Mouse (Mus musculus) bone marrow, adult 2 months (tissue): ENCODE data around the gene Hnf1b. TPM values are rescaled to one million over a fixed set of nuclear protein-coding genes. Genes with fewer than 3 reads are reported as not detected.

Experiments
- H3K27ac ChIP-seq: fragments of 200-500 bp; 2 replicates; pipeline ENCODE4 v1.5.1; 2012; ENCODE audit warnings: low read depth, mild to moderate bottlenecking, control low read depth, inconsistent platforms, low read length; ENCODE audit not compliant: control insufficient read depth, poor library complexity, insufficient read depth
- H3K4me1 ChIP-seq: fragments of 200-500 bp; 2 replicates; pipeline ENCODE4 v1.6.1; 2011; ENCODE audit warnings: low read length; ENCODE audit not compliant: control insufficient read depth, insufficient read depth
- H3K4me3 ChIP-seq: fragments of 200-500 bp; replicated peaks from 2 replicates; pipeline ENCODE3; 2011; ENCODE audit warnings: mild to moderate bottlenecking, low read depth, low read length, control low read depth; ENCODE audit not compliant: control insufficient read depth
- CTCF ChIP-seq: fragments of 200-500 bp; IDR thresholded peaks from 2 replicates; pipeline ENCODE4 v1.5.1; 2011; ENCODE audit warnings: low read length, control low read depth; ENCODE audit not compliant: control insufficient read depth, insufficient read depth
- POLR2A ChIP-seq: fragments of 200-500 bp; IDR thresholded peaks from 2 replicates; pipeline ENCODE4 v1.6.1; 2011; ENCODE audit warnings: low read depth, mild to moderate bottlenecking, control low read depth, low read length, borderline replicate concordance; ENCODE audit not compliant: control insufficient read depth
- WGBS: fragments of 180-500 bp; shearing (Covaris S2); methylation state at CpG from one replicate; pipeline ENCODE4 v1.1.7; 2018; 5-methylcytosine and 5-hydroxymethylcytosine counted together
- polyA plus RNA-seq: library from polyadenylated mRNA; stranded (reverse); fragments of >200 nt; gene quantifications from 2 replicates; pipeline ENCODE4 v1.2.4, GENCODE M21; 2011; ENCODE audit warnings: low replicate concordance; ENCODE audit not compliant: missing spikeins, insufficient read depth, insufficient read length

Hnf1b gene
- polyA plus RNA-seq, 1 experiment, result not detected

- Histone ChIP-seq H3K4me1 (no peaks in the 10 kb centered on the region), H3K27ac (no peak overlapping the region), H3K4me3 (no peak overlapping the region)
- no peak for TF ChIP-seq POLR2A
- TF ChIP-seq CTCF, result no peak
- WGBS, result 65% methylated on average over 9 of the region's 9 CpGs
These were observed 43.5 kb downstream of the Hnf1b start for GRCm38 (mm10) chr11:83893325-83893724.

GRCm38 (mm10) chr11:83896430-83897410, 46.9 kb downstream of the Hnf1b start:
- no peaks in the 10 kb centered on the region for H3K4me1 ChIP-seq
- no peak overlapping the region for H3K4me3 ChIP-seq
- no peak for TF ChIP-seq POLR2A
- TF ChIP-seq CTCF, result no peak
- WGBS, result 77% methylated on average over 16 of the region's 16 CpGs
- H3K27ac ChIP-seq, result no peak overlapping the region

GRCm38 (mm10) chr11:83897569-83897968, 47.7 kb downstream of the Hnf1b start:
- no peak for TF ChIP-seq POLR2A
- TF ChIP-seq CTCF, result no peak
- Histone ChIP-seq H3K27ac (no peak overlapping the region), H3K4me3 (no peak overlapping the region), H3K4me1 (no peaks in the 10 kb centered on the region)
- WGBS, result 61% methylated on average over 7 of the region's 7 CpGs

DNA sequence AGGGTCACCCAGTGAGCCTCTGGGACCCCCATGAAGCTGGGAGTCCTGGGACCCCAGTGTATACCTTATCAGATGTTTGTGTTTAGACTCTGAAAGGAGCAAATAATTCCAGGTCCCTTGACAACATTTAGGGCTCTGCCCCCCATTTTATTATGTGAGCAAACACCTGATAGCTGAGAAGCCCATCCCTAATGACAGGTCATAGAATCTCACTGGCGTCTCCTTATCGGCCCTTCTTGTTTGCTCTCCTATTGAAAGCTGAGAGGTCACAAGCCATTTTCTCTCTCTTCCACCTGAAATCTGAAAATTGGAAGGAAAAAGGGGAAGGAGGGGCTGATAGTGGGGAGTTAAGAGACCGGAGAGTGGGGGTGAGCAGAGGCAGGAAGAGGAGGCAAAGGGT, 52.9 kb downstream of the Hnf1b start:
- 71% methylated on average over 3 of the region's 3 CpGs for WGBS
- Histone ChIP-seq H3K4me1 (no peaks in the 10 kb centered on the region), H3K4me3 (no peak overlapping the region), H3K27ac (no peak overlapping the region)
- no peak for TF ChIP-seq POLR2A
- no peak for TF ChIP-seq CTCF

- Histone ChIP-seq H3K4me1 (no peaks in the 10 kb centered on the region; the same call in 1 of the 2 replicates), H3K4me3 (no peak overlapping the region), H3K27ac (no peak overlapping the region)
- 77% methylated on average over 5 of the region's 5 CpGs for WGBS
- TF ChIP-seq POLR2A, result no peak
- no peak for TF ChIP-seq CTCF
These were observed 55.9 kb downstream of the Hnf1b start for GRCm38 (mm10) chr11:83905756-83906155.

- no peak overlapping the region for H3K27ac ChIP-seq
- H3K4me1 ChIP-seq, result no peaks in the 10 kb centered on the region; the same call in 1 of the 2 replicates
- 62% methylated on average over 7 of the region's 7 CpGs for WGBS
- TF ChIP-seq POLR2A (no peak), CTCF (no peak)
- no peak overlapping the region for H3K4me3 ChIP-seq
These were observed 58.5 kb downstream of the Hnf1b start for GRCm38 (mm10) chr11:83908376-83908775.

DNA sequence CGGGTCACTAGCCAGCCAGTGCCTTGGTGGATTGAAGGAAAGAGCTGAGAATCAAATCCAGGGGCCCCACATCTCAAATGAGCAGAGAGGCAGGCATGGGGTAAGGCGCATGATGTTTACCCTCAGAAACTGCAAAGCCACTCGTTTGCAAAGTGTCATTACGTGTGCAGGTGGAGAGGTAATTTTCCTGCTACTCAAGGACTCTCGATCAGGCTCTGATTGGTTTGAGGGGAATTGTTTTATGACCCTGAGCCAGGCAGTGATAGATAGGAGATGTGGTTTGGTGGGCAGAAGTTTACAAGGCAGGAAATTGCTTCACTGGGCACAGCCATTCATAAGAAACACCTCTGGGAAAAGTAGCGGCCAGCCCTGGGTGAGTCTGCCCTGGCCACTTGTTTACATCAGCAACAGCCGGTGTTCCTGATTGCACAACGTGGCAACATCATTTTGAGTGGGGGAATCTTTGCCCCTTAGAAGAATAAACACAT, 64.0 kb downstream of the Hnf1b start:
- H3K27ac ChIP-seq, result no peak overlapping the region
- H3K4me1 ChIP-seq, result no peaks in the 10 kb centered on the region
- WGBS, result 20% methylated on average over 8 of the region's 8 CpGs
- TF ChIP-seq CTCF (no peak), POLR2A (no peak)
- no peak overlapping the region for H3K4me3 ChIP-seq

DNA sequence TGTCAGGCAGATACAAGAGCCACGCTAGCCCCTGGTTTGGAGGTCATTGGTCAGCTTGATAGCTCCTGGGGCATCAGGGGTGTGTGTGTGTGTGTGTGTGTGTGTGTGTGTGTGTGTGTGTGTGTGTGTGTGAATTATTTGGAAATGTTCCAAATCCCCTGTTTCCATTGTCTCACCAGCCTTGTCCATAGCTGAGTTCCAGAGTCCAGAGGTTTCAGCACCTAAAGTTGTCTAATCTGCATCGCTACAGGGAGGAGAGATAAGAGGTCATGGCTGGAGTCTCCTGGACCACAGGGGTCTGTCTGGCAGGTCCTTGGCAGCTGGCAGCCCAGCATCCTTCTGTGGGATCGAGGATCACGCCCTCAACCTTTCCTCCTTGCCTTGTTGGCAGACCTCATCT, 64.6 kb downstream of the Hnf1b start:
- Histone ChIP-seq H3K4me3 (no peak overlapping the region), H3K27ac (no peak overlapping the region), H3K4me1 (no peaks in the 10 kb centered on the region)
- 67% methylated on average over 4 of the region's 4 CpGs for WGBS
- TF ChIP-seq CTCF (no peak), POLR2A (no peak)

DNA sequence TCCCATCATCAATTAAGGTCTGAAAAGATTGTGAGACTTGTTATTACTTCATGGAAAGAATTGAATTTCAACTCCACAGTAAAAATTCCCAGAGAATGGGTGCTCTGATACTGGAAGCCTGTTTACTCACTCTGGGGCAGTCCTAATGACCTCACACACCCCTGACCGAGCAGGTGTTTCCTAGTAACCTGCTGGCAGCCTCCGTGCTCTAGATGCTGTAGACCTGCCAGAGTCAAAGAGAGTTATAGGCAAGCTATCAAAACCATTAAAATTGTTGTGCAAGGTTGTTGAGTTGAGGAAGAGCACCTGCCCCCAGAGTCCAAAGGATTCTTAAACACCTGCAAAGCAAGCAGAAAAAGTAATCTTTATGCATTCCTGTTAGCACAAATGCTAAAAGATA, 72.7 kb downstream of the Hnf1b start:
- 62% methylated on average over 2 of the region's 2 CpGs for WGBS
- Histone ChIP-seq H3K4me3 (no peak overlapping the region), H3K27ac (no peak overlapping the region), H3K4me1 (no peaks in the 10 kb centered on the region)
- no peak for TF ChIP-seq CTCF
- no peak for TF ChIP-seq POLR2A
